Mouse (Mus musculus): ENCODE measurements around the gene Gm20388. TPM values are rescaled to one million over a fixed set of nuclear protein-coding genes. Genes with fewer than 3 reads are reported as not detected.

Gene Gm20388
- polyA plus RNA-seq, 1 experiment, result 28.1 TPM

DNA sequence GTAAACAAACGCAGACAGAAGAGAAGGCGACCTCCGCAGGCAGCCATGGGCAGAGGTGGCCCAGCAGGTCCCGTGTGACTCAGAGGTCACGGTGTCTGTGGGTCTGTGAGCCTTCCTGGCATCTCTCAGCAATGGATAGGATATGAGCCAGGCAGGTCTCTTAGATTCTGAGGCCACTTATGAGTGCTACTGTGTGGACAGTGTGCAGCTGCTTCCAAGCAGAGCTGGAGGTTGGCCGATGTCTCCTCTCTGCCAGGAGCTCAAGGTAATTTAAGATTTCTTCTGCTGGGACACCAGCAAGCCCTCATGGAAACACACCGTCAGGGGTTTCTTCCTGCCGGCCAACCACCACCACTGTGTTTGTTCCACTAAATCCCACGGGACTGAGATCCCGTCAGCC, 4397.1 kb downstream of the Gm20388 start:
- Histone ChIP-seq H3K9ac (ENCODE audit: low read depth, poor library complexity, severe bottlenecking) (no peak overlapping the region), H3K27ac (ENCODE audit: insufficient read depth, low read length) (no peak overlapping the region), H3K9me3 (replicated peaks; ENCODE audit: control insufficient read depth, insufficient read depth, low read length, poor library complexity, severe bottlenecking) (no peaks in the 10 kb centered on the region), H3K4me3 (ENCODE audit: low read depth, low read length) (no peak overlapping the region), H3K36me3 (ENCODE audit: control insufficient read depth, insufficient read depth, low read length, poor library complexity, severe bottlenecking) (no peaks in the 10 kb centered on the region), H3K4me1 (ENCODE audit: control insufficient read depth, insufficient read depth, low read length) (no peaks in the 10 kb centered on the region), H3K27me3 (ENCODE audit: control insufficient read depth, insufficient read depth, low read length, poor library complexity, severe bottlenecking) (no peaks in the 10 kb centered on the region)
- TF ChIP-seq CTCF (IDR thresholded peaks at IDR 0.05; ENCODE audit: low read depth, low read length) (no peak), EP300 (IDR thresholded peaks at IDR 0.05; ENCODE audit: insufficient read depth, low read depth, low read length) (no peak), POLR2A (IDR thresholded peaks at IDR 0.05; ENCODE audit: insufficient read depth, low read length) (no peak)

DNA sequence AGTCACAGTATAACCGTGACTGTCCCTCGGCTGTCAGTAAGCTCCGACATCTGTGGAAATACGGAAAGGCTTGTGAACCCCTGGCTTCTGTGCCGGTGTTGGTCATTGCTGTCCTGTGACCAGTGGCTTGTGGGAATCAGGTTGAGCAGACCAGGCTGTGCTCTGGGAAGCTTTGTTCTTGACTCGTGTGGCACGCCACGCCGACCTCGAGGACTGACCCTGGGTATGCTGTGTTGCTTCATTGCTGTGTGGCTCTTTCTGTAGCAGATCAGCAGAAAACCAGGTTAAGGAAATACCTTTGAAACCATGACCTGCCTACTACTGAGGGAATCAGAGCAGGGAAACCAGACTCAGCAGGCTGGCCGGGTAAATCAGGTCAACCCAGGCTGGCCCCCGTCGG, 4399.9 kb downstream of the Gm20388 start:
- Histone ChIP-seq H3K4me1 (ENCODE audit: control insufficient read depth, insufficient read depth, low read length) (no peaks in the 10 kb centered on the region), H3K27ac (ENCODE audit: insufficient read depth, low read length) (no peak overlapping the region), H3K9me3 (replicated peaks; ENCODE audit: control insufficient read depth, insufficient read depth, low read length, poor library complexity, severe bottlenecking) (no peaks in the 10 kb centered on the region), H3K27me3 (ENCODE audit: control insufficient read depth, insufficient read depth, low read length, poor library complexity, severe bottlenecking) (no peaks in the 10 kb centered on the region), H3K9ac (ENCODE audit: low read depth, poor library complexity, severe bottlenecking) (no peak overlapping the region), H3K36me3 (ENCODE audit: control insufficient read depth, insufficient read depth, low read length, poor library complexity, severe bottlenecking) (no peaks in the 10 kb centered on the region), H3K4me3 (ENCODE audit: low read depth, low read length) (no peak overlapping the region)
- TF ChIP-seq EP300 (IDR thresholded peaks at IDR 0.05; ENCODE audit: insufficient read depth, low read depth, low read length) (no peak), CTCF (IDR thresholded peaks at IDR 0.05; ENCODE audit: low read depth, low read length) (no peak), POLR2A (IDR thresholded peaks at IDR 0.05; ENCODE audit: insufficient read depth, low read length) (no peak)

DNA sequence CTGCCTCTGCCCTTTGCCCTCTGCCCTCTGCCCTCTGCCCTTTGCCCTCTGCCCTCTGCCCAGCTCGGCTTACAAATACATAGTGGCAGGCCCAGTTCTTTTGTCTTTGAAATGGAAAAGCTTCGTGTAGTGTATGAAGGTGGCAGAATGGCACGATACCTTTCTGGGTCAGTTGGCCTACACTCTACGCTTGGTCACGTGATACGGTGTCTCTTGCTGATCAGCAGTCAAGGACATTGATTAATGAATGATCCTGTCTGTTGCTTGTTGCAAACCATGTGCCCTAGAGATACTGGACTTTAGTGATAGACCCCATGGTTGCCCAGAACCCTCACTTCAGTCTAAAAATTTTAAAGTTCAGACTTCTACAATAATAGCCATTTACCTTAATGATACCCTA, 4400.5 kb downstream of the Gm20388 start:
- no peaks in the 10 kb centered on the region for H3K9me3 ChIP-seq (replicated peaks; ENCODE audit: control insufficient read depth, insufficient read depth, low read length, poor library complexity, severe bottlenecking)
- no peaks in the 10 kb centered on the region for H3K36me3 ChIP-seq (ENCODE audit: control insufficient read depth, insufficient read depth, low read length, poor library complexity, severe bottlenecking)

DNA sequence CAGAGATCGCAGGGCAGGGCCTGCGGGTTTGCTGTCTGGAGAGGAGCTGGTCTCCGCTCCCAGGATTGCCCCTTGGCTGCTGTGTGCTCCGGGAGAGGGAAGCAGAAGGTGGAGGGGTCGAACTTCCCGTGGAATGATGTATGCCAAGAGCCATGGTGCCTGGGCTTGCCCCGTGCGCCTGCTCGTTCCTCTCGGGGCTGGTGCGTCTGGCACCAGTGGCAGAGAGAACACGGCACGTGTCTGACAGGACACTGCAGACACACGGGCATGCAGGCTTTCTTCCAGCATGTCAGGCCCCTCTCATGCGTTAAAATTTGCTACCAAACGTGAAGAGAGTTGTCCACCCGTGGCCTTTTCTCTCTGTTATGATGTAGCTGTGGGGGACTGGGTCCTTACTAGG, 4401.1 kb downstream of the Gm20388 start:
- Histone ChIP-seq H3K4me1 (ENCODE audit: control insufficient read depth, insufficient read depth, low read length) (no peaks in the 10 kb centered on the region), H3K27me3 (ENCODE audit: control insufficient read depth, insufficient read depth, low read length, poor library complexity, severe bottlenecking) (no peaks in the 10 kb centered on the region), H3K4me3 (ENCODE audit: low read depth, low read length) (no peak overlapping the region), H3K9ac (ENCODE audit: low read depth, poor library complexity, severe bottlenecking) (no peak overlapping the region), H3K36me3 (ENCODE audit: control insufficient read depth, insufficient read depth, low read length, poor library complexity, severe bottlenecking) (no peaks in the 10 kb centered on the region), H3K9me3 (replicated peaks; ENCODE audit: control insufficient read depth, insufficient read depth, low read length, poor library complexity, severe bottlenecking) (no peaks in the 10 kb centered on the region), H3K27ac (ENCODE audit: insufficient read depth, low read length) (no peak overlapping the region)
- TF ChIP-seq POLR2A (IDR thresholded peaks at IDR 0.05; ENCODE audit: insufficient read depth, low read length), result no peak
- TF ChIP-seq CTCF (IDR thresholded peaks at IDR 0.05; ENCODE audit: low read depth, low read length), result no peak
- TF ChIP-seq EP300 (IDR thresholded peaks at IDR 0.05; ENCODE audit: insufficient read depth, low read depth, low read length), result no peak

More for the DNA sequence above, 4400.5 kb downstream of the Gm20388 start:
- H3K4me3 ChIP-seq (ENCODE audit: low read depth, low read length), result no peak overlapping the region
- H3K27me3 ChIP-seq (ENCODE audit: control insufficient read depth, insufficient read depth, low read length, poor library complexity, severe bottlenecking), result no peaks in the 10 kb centered on the region
- H3K9ac ChIP-seq (ENCODE audit: low read depth, poor library complexity, severe bottlenecking), result no peak overlapping the region
- H3K4me1 ChIP-seq (ENCODE audit: control insufficient read depth, insufficient read depth, low read length), result no peaks in the 10 kb centered on the region
- TF ChIP-seq POLR2A (IDR thresholded peaks at IDR 0.05; ENCODE audit: insufficient read depth, low read length) (no peak), CTCF (IDR thresholded peaks at IDR 0.05; ENCODE audit: low read depth, low read length) (no peak), EP300 (IDR thresholded peaks at IDR 0.05; ENCODE audit: insufficient read depth, low read depth, low read length) (no peak)
- H3K27ac ChIP-seq (ENCODE audit: insufficient read depth, low read length), result no peak overlapping the region

DNA sequence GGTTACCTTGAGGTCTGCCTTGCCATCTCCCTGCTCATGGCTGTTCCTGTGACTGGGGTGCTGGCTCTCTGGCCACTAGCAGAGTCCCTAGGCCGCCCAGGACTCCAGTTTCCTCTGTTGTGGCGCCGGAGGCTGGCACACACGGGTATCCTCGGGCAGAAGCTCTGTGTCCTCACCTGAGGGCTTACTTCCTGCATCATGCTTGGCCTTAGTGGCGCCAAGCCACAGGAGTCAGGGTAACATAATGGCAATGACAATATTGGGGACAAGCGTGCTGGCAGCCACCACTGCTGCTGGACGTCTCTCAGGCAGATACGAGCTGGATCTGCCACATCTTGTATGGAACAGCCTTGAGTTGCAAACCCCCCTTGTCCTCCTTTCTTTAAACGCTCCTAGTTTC, 4401.6 kb downstream of the Gm20388 start:
- no peak overlapping the region for H3K27ac ChIP-seq (ENCODE audit: insufficient read depth, low read length)
- no peaks in the 10 kb centered on the region for H3K9me3 ChIP-seq (replicated peaks; ENCODE audit: control insufficient read depth, insufficient read depth, low read length, poor library complexity, severe bottlenecking)
- no peak overlapping the region for H3K4me3 ChIP-seq (ENCODE audit: low read depth, low read length)
- no peaks in the 10 kb centered on the region for H3K36me3 ChIP-seq (ENCODE audit: control insufficient read depth, insufficient read depth, low read length, poor library complexity, severe bottlenecking)
- no peaks in the 10 kb centered on the region for H3K27me3 ChIP-seq (ENCODE audit: control insufficient read depth, insufficient read depth, low read length, poor library complexity, severe bottlenecking)
- no peak overlapping the region for H3K9ac ChIP-seq (ENCODE audit: low read depth, poor library complexity, severe bottlenecking)
- TF ChIP-seq CTCF (IDR thresholded peaks at IDR 0.05; ENCODE audit: low read depth, low read length) (no peak), EP300 (IDR thresholded peaks at IDR 0.05; ENCODE audit: insufficient read depth, low read depth, low read length) (no peak)
- H3K4me1 ChIP-seq (ENCODE audit: control insufficient read depth, insufficient read depth, low read length), result no peaks in the 10 kb centered on the region

DNA sequence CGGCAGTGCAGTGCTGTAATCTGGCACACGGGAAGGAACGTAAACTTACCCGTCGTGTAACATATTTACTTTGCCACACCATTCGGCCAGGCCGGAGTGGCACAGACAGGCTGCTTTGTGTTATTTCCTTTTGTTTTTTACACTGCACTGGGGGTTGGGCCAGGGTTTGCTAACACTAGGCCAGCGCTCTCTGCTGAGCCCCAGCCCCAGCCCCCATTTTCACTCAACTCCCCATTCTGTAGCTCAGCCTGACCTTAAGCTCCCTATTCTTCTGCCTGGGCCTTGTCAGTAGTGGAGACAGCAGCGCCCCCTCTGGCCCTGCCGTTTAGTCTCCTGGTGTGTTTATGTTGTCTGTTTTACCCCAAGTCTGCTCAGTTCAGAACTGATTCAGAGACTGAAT, 4404.2 kb downstream of the Gm20388 start:
- no peaks in the 10 kb centered on the region for H3K4me1 ChIP-seq (ENCODE audit: control insufficient read depth, insufficient read depth, low read length)
- H3K9me3 ChIP-seq (replicated peaks; ENCODE audit: control insufficient read depth, insufficient read depth, low read length, poor library complexity, severe bottlenecking), result no peaks in the 10 kb centered on the region
- no peak overlapping the region for H3K27ac ChIP-seq (ENCODE audit: insufficient read depth, low read length)
- no peaks in the 10 kb centered on the region for H3K36me3 ChIP-seq (ENCODE audit: control insufficient read depth, insufficient read depth, low read length, poor library complexity, severe bottlenecking)
- H3K9ac ChIP-seq (ENCODE audit: low read depth, poor library complexity, severe bottlenecking), result no peak overlapping the region
- TF ChIP-seq EP300 (IDR thresholded peaks at IDR 0.05; ENCODE audit: insufficient read depth, low read depth, low read length) (no peak), POLR2A (IDR thresholded peaks at IDR 0.05; ENCODE audit: insufficient read depth, low read length) (no peak), CTCF (IDR thresholded peaks at IDR 0.05; ENCODE audit: low read depth, low read length) (peak; percentile 64)
- H3K27me3 ChIP-seq (ENCODE audit: control insufficient read depth, insufficient read depth, low read length, poor library complexity, severe bottlenecking), result no peaks in the 10 kb centered on the region
- no peak overlapping the region for H3K4me3 ChIP-seq (ENCODE audit: low read depth, low read length)

All from ES-Bruce4 (cell line).